Mouse (Mus musculus) embryo, embryonic 11 days (tissue): Measurements from ENCODE around the gene Dhtkd1.

Source experiments
- DNase-seq: peaks from one replicate; pipeline ENCODE4 v3.0.0-alpha.2; 2015

Gene Dhtkd1

DNA sequence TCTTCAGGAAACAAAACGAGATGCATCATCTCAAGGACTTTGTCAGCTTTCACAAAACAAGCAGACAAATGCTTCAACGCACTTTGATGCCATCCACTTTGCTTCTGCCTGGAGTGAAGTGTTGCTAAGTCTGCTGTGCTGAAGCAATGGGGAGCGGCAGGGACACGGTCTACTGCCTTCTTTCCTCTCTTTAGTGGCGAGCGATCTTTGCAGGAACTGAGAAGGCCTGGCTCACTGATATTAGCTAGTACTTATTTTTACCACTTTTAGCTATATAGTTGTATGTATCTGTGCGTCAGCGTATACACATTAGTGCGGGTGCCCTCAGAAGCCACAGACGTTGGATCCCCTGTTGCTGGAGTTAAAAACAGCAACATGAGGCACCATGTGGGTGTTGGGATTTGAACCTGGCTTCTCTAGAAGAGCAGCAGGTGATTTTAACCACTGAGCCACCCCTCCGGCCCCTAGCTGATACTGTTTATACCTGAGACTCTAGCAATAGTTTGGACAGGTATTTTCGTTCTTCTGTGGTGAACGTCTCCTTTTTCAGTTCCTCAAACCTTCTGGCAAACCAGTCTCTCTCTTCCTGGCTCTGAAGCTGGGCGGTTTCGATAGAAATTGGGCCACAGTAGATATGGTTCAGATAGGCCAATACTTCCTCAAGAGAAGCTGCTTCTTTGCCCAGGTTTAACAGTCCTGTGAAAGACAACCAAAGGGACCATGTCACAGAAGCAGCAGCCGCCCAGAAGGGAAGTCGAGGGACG, 12.1 kb downstream of the Dhtkd1 start:
- DNase-seq, result no peak

GRCm38 (mm10) chr2:5929793-5930192, 12.8 kb downstream of the Dhtkd1 start:
- DNase-seq, result no peak

DNA sequence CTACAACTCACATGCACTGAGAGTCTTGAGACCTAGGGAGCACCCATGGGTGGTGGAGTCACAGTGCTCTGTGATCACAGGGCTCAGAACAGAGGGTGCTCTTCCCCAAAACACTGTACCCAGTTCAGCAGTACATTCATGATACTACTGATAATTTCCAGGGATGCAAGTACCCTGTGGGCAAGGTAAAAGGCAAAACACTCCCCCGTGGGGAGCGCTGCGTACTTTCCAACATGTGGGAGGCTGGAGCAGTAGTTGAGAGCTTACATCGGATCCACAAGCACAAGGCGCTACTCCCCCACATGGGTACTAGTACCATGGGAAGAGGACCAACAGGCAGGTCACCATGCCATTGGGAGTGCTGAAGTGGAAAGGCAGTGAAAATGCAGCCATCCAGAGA, 15.1 kb downstream of the Dhtkd1 start:
- no peak for DNase-seq

DNA sequence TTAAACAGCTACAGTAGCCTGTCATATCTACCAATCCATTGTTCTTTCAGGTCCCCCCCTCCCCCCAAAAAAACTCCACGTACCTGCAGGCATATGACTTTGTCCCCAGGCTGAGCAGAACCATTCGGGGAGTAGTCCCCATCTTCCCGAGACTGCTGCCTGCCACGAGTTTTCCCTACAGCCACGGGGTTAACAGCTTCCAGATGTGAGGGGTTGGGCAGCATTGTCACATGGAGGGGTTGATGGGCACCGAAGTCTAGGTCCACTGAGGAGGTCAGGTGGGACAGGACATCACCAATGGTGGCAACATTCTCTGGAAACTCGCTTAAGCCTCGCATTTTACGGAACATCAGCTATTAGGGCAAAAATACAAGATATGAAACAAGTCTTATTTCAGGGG, 18.8 kb downstream of the Dhtkd1 start:
- DNase-seq, result peak; percentile 33

DNA sequence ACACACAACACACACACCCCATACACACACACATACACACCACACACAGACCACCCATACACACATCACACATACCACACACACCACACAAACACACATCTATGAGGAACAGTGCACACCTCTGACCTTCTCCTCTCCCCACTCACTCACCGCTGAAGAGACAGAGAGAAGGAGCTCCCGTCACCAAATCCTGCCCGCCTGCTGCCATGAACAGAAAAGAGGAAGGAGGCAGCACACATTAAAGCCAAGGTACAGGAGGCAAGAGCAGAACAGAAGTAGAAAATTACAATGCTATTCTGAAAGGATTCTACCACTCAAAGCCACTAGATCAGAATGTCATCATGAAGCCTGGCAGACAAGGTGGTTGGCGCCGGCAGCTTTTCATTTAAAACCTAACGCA, 19.8 kb downstream of the Dhtkd1 start:
- no peak for DNase-seq

- peak; percentile 4 for DNase-seq
Measured at GRCm38 (mm10) chr2:5911282-5911965, 31.2 kb downstream of the Dhtkd1 start.

- DNase-seq, result peak; percentile 62
Measured at GRCm38 (mm10) chr2:5906625-5907024, 36.0 kb downstream of the Dhtkd1 start.

DNA sequence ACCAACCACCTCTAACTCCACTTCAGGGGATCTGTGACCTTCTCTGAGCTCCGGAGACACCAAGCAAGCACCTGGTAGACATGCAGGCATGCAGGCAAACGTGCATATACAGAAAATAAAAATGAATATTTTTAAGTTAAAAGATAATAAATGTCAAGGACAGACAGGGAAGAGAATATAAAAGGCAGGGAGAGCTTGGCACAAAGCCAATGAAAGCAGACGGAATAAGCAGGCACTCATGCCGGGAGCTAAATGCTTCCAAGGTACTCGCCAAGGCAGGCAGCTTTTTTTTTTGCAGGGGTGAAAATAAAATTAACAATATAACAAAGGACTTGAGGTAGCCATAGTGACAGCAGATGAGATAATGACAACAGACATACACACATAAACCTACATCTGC, 36.5 kb downstream of the Dhtkd1 start:
- DNase-seq, result no peak

DNA sequence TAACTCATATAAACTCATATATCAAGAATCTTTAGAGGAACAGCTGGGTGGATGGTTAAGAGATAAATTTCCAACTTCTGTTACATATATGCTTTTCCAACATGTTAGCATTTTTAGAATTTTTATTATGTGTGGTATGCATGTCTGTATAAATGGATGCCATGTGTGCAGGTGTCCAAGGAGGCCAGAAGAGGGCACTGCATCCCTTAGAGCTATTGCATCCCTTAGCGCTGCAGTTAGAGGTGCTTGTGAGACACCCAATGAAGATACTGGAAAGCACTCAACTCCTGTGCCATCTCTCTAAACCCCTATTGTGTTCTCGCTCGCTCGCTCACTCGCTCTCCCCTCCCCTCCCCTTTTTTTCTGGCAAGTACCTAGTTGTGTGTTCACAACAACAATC, 42.4 kb downstream of the Dhtkd1 start:
- peak; percentile 59 for DNase-seq

DNA sequence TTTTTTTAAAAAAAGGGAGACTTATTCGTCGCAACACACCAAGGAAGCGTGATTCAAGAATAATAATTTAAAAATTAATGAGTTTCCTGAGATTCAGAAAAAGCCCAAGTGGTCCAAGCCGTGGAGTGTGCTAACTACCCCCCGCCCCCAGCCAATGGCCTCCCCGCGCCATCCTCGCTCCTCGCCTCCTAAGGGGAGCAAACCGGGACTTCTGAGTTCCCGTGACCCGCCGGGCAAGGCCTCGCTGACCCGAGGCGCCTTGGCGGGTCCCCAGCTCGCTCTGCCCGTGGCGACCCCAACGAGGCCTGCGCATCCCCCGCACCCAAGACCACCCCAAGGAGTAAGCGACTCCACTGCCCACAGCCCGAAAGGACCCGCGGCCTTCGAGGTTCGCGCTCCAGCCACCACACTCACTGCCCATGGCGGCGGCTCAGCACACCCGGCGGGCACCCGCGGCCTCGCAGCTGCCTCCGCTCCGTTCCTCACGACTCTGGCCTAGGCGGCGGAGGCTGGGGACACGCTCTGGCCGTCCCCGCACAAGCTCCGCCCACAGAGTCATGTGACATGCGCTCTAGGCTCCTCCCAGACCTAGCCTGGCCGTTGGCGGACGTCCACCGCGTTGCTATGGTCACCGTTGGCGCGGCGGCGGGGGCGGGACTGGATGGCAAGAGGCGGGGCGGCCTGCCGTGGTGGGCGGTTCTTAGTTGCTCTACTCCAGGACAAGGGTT, 47.6 kb downstream of the Dhtkd1 start, which contains the start of gene Sec61a2:
Gene Sec61a2 (minus strand): TSS at position 590 of the 728 bp plus-strand sequence.
- DNase-seq, result peak; percentile 99

DNA sequence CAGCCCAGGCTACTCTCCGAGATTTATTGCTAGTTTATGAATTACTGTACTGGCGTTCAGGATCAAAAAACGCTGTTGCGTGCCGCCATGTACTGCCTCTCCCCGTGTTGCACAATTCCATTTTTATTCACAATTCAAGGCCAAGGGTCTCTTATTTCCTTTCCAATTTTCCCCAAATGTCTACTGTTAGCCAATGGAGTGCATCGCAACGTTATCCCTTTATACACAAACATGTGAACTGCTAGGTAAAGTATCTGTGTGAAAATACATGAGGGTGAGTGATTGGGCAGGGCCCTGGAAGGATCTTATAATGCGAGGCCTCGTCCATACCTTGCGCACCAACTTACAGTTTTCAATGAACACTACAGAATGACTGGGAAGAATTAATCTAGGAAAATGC, 48.3 kb downstream of the Dhtkd1 start:
- DNase-seq, result peak; percentile 22

DNA sequence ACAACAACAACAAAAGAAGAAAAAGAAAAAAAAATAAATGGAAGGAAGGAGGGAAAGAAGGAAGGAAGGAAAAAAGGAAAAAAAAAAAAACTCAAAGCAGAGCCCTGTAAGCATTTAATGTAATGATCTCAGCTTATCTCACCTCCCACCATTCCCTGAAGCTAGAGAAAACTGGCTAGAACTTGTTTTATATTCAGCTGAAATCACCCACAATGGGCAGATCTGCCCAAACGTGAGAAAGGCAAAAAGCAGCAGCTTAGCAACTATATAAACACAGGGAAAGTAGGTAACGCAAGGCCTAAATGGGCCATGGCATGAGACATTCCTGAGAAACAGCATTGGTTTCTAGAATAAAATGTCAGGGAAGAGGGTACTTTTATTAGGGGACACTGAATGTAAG, 53.2 kb downstream of the Dhtkd1 start:
- DNase-seq, result no peak

DNA sequence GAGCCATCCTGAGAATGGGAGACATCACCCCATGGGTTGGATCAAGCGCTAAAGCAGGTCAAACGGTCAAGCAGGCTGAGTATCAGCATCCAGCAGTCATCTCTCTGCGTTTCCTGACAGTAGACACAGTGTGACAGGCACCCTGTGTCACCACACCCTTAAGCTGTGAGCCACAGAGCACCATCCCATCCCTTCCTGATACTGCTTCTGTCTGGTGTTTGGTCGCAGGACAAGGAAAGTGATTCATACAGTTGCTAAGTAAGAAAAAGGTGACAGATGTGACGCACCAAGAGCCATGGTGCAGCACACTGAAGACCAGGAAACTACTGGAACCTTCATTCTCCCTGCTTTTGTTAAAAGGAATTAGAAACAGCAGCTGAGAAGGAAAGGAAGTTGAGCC, 53.7 kb downstream of the Dhtkd1 start:
- DNase-seq, result no peak

DNA sequence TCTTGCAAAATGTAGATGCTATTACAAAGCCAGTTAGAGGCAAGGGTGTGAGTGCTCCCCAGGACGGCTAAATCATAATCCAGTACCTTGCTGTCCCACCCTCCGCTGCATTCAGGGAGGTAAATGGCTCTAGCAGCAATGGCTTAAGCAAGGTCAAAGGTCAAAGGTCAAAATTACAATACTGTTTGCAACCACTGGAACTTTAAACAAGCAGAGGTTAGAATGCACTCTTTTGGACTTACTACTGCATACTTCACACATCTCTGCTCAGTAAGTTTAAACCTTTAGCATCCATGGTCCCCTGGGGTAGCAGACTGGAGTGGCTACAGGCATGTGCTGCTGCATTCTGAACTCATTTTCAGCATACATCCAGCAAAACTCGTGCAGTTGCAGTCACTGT, 65.1 kb downstream of the Dhtkd1 start:
- DNase-seq, result no peak

DNA sequence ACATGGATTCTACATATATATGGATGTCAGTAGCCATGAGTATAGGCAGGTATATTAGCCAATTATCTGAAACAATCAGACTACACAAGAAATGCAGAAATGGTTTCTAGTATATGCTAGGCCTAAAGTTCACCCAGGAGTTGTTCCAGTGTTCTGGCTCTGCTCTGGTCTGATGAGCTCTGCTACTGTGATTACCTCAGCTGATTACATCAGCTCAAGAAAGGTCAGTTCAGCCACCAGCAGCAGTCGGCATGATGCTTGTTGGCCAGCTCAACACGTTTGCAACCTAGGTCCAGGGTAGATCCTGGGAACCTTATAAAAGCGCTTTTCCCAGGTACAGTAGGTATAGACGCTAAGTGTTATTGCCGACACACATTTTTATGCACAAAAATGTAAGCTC, 72.8 kb downstream of the Dhtkd1 start:
- no peak for DNase-seq

DNA sequence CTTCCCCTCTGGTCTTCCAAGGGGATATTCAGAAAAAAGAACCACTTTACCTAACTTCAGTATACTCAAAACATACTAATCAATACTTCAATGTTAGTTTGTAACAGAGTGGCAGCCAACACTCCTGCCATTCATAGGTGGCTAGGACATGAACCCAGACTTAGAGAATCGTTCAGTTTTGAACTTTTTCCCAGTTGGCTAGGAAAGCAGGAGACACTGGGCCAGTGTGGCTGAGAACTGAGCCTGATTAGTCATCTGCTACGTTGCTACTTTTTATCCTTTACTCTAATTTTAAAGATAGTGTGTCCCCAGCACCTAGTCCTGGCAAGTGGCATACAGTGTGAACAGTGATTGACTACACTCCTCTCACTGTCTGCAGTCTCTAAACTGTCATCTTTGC, 74.9 kb downstream of the Dhtkd1 start:
- no peak for DNase-seq

DNA sequence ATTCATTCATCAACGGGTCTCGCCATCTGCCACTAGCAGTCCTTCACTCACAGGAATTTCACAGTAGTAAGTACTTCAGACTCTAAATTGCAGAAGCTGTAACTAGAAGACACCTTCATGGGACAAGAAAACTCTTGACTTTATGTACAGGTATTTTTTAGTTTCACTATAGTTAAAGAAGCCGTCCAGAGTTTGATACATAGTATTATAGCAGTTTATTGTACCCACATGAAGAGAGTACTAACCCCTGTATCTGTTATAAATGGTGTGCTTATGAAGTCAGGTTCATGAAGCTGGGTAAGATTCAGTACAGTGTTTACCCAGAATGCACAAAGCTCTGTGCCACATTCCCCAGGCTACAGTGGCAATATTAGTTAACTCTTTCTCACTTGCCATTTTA, 79.8 kb downstream of the Dhtkd1 start, which contains the start of gene Gm13199:
Gene Gm13199 (minus strand): TSS at position 101 of the 400 bp plus-strand sequence.
- DNase-seq, result no peak

DNA sequence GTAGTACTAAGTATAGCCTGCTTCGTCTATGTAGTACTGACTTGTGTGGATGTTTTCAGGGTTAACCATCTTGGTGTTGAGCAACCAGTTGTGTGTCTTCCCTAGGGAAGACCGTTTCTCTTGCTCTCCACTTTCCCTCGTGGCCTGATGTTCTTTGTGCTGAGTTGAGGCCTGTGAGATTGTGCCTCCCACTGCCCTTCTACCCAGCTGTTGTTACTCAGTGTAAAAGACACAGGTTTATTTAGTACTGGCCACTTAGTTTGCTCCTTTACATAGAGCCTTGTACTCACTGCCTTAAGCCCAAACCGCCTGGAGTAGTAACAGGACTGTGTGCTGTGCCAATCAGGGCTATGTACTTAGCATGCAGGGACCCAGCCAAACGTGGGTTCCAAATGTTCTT, 90.7 kb downstream of the Dhtkd1 start:
- no peak for DNase-seq

DNA sequence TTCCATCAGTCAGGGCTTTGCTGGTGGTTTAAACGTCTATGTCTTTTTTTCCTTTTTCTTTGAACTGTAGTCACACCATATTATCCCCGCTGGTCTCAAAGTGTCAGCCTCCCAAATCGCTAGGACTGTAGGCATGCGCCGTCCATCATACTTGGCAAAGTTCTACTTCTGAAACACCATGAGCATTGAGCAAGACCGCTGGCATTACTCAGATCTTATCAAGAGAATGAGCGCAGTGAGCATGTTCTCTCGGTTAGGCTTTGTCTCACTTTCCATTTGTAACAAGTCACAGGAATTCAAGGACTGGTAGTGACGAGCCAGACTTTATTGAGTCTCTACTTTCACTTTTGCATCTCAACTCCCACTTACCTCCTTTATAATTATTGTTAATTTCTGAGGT, 91.5 kb downstream of the Dhtkd1 start:
- DNase-seq, result no peak
